Mouse (Mus musculus) liver, postnatal 0 days (tissue): Measurements from ENCODE around the gene Xrcc2.

ENCODE experiments used
- CTCF ChIP-seq: sonication (generic); IDR thresholded peaks from 2 replicates; pipeline ENCODE4 v1.5.1; 2016; ENCODE audit warnings: antibody characterized with exemption, low read depth
- EP300 ChIP-seq: IDR thresholded peaks from 2 replicates; pipeline ENCODE4 v1.6.1; 2016; ENCODE audit warnings: antibody characterized with exemption, low read depth, mild to moderate bottlenecking

- no peak for TF ChIP-seq CTCF
- TF ChIP-seq EP300: no peak
These were observed 17.4 kb upstream of the Xrcc2 start for GRCm38 (mm10) chr5:25723016-25723415.
